Mouse (Mus musculus) G1E (cell line): Measurements from ENCODE around the gene Anln. TPM values are rescaled to one million over a fixed set of nuclear protein-coding genes. Genes with fewer than 3 reads are reported as not detected.
"Not testable (repeated sequence)": the region's sequence is repeated elsewhere in the genome, so short reads cannot be mapped to it uniquely, and the experiment has no call there.

Experiments used
- ATAC-seq: 2 replicates; pipeline ENCODE4 v1.8.0; 2016; ENCODE audit warnings: mild to moderate bottlenecking; ENCODE audit not compliant: insufficient number of reproducible peaks, poor library complexity, low FRiP score, severe bottlenecking; ENCODE audit errors: extremely low read depth
- DNase-seq: peaks from one replicate; pipeline ENCODE4 v3.0.0; 2012; ENCODE audit warnings: low spot score
- H3K27me3 ChIP-seq: 2 replicates; pipeline ENCODE4 v1.6.1; 2012; ENCODE audit warnings: mild to moderate bottlenecking, low read length, inconsistent platforms; ENCODE audit not compliant: insufficient read depth
- H3K36me3 ChIP-seq: replicated peaks from 2 replicates; pipeline ENCODE3; 2012; ENCODE audit warnings: mild to moderate bottlenecking, inconsistent platforms
- H3K4me1 ChIP-seq: 2 replicates; pipeline ENCODE4 v1.6.1; 2012; ENCODE audit warnings: low read depth, low read length, inconsistent platforms, mixed read lengths; ENCODE audit not compliant: insufficient read depth
- H3K4me3 ChIP-seq: 2 replicates; pipeline ENCODE4 v1.5.1; 2012; ENCODE audit warnings: low read depth, mild to moderate bottlenecking, inconsistent platforms, low read length, moderate library complexity, mixed read lengths
- H3K9me3 ChIP-seq: replicated peaks from 2 replicates; pipeline ENCODE4 v1.6.1; 2012; ENCODE audit warnings: inconsistent platforms
- CTCF ChIP-seq: IDR thresholded peaks from 2 replicates; pipeline ENCODE4 v1.5.1; 2012; ENCODE audit warnings: low read depth, low read length, inconsistent platforms, mixed read lengths
- GATA1 ChIP-seq: IDR thresholded peaks from 2 replicates; pipeline ENCODE4 v1.6.1; 2012; ENCODE audit warnings: borderline replicate concordance, low read length, inconsistent platforms, mixed read lengths
- GATA2 ChIP-seq: IDR thresholded peaks from 2 replicates; pipeline ENCODE4 v1.6.1; 2012; ENCODE audit warnings: low read depth, low read length, inconsistent platforms, borderline replicate concordance
- POLR2AphosphoS5 ChIP-seq: IDR thresholded peaks from 2 replicates; pipeline ENCODE4 v1.6.1; 2012; ENCODE audit warnings: low read depth, low read length, inconsistent platforms; ENCODE audit not compliant: insufficient replicate concordance
- TAL1 ChIP-seq: conservative IDR thresholded peaks from 2 replicates; pipeline ENCODE4 v1.6.1; 2012; ENCODE audit warnings: low read depth, low read length, inconsistent platforms, mixed read lengths
- polyA plus RNA-seq: library from polyadenylated mRNA; stranded (reverse); fragments of >175 nt; gene quantifications from 2 replicates; pipeline ENCODE4 v1.2.3, GENCODE M21; 2012
- total RNA-seq, 2 experiments: library from RNA; stranded (forward) in 1 of 2; stranded (reverse) in 1 of 2; fragments of 200-1000 nt in 1 of 2; fragments of >200 nt in 1 of 2; fragmentation: Nextera tagmentation in 1 of 2; gene quantifications; 2 replicates each; pipeline ENCODE4 v1.2.3; 2014 to 2017

Gene Anln
- total and polyA plus RNA-seq, 3 experiments, result 8.7 to 184 (median 62.4) TPM

DNA sequence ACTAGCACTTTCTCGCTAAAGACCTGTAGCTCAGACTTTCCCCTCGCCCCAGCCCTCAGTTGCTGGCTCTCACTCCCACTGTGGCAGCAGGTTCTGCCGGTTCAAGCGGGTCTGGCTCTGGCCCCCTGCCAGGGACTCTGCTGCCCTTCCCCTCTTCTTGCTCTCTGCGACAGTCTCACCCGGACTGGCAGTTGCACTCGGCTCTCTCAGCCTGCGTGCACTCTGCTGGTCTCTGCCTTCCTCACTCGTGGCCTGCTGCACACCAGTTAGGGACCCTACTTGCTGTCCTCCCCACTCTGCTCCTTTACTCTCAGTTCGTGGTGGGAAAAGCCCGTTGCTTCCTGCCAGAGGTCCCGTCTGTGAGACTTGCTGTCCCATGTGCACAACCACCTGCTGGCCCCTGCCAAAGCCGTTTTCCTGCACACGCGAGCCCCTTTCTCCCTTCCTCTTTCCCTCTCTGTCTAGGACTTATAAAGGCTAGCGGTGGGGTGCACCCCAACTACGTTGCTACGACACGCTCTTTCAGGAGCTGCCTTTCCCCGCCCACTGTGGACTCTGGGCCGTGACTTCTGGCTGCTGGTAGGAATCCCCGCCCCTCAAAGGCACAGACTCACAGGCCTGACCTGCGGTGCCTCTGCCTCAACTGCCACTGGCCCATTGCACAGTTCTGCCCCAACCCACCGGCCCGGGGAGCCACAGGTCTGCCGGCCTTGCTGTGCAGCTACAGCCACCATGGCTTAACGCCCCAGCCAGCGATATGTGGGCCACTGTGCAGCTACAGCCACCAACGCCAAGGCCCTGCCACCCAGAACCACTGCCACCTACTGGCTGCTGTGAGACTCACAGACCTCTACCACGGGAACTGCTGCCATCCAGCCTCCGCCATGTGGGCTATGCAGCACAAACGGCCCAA lies 61.3 kb downstream of the Anln start:
- ATAC-seq, result peak; percentile 80
- peak; percentile 75 for DNase-seq
- TF ChIP-seq GATA1 (no peak), CTCF (peak; percentile 87), TAL1 (no peak), POLR2AphosphoS5 (peak; percentile 79; the same call in 1 of the 2 replicates)
- H3K4me3 ChIP-seq, result peak overlapping the region; percentile 74
- H3K9me3 ChIP-seq, result 0 out of 2 replicates have a peak, but pooled peaks cover 2% of the 10 kb centered on the region
- H3K4me1 ChIP-seq, result peaks cover 48% of the 10 kb centered on the region
- peaks cover 30% of the 10 kb centered on the region for H3K36me3 ChIP-seq
- no peaks in the 10 kb centered on the region for H3K27me3 ChIP-seq

GRCm38 (mm10) chr9:22327099-22327474 lies 61.9 kb downstream of the Anln start:
- Histone ChIP-seq H3K36me3 (peaks cover 24% of the 10 kb centered on the region), H3K4me1 (peaks cover 55% of the 10 kb centered on the region), H3K9me3 (0 out of 2 replicates have a peak, but pooled peaks cover 2% of the 10 kb centered on the region), H3K4me3 (peak overlapping the region; percentile 74), H3K27me3 (no peaks in the 10 kb centered on the region)
- TF ChIP-seq TAL1 (no peak), POLR2AphosphoS5 (no peak), CTCF (no peak), GATA2 (no peak), GATA1 (no peak)
- DNase-seq (no peak), ATAC-seq (no peak)

- peaks cover 47% of the 10 kb centered on the region for H3K4me1 ChIP-seq
- ATAC-seq, result no peak
Observed at GRCm38 (mm10) chr9:22324579-22324978, 64.4 kb downstream of the Anln start.

GRCm38 (mm10) chr9:22322381-22323211 lies 66.4 kb downstream of the Anln start:
- Histone ChIP-seq H3K27me3 (no peaks in the 10 kb centered on the region), H3K36me3 (peaks cover 2% of the 10 kb centered on the region), H3K9me3 (peaks cover 10% of the 10 kb centered on the region), H3K4me3 (no peak overlapping the region), H3K4me1 (peaks cover 36% of the 10 kb centered on the region)
- DNase-seq, result no peak
- ATAC-seq, result no peak
- TF ChIP-seq CTCF (no peak), TAL1 (peak; percentile 25; the same call in 1 of the 2 replicates)

More at GRCm38 (mm10) chr9:22324579-22324978, 64.4 kb downstream of the Anln start:
- TF ChIP-seq TAL1 (no peak), CTCF (no peak), GATA1 (no peak), POLR2AphosphoS5 (no peak), GATA2 (no peak)
- H3K4me3 ChIP-seq, result no peak overlapping the region
- no peak for DNase-seq
- 0 out of 2 replicates have a peak, but pooled peaks cover 2% of the 10 kb centered on the region for H3K9me3 ChIP-seq
- peaks cover 9% of the 10 kb centered on the region for H3K36me3 ChIP-seq
- H3K27me3 ChIP-seq, result no peaks in the 10 kb centered on the region

GRCm38 (mm10) chr9:22319109-22319508 lies 69.9 kb downstream of the Anln start:
- H3K9me3 ChIP-seq, result peaks cover 17% of the 10 kb centered on the region
- DNase-seq, result no peak
- TF ChIP-seq CTCF (no peak), GATA2 (no peak), POLR2AphosphoS5 (no peak), GATA1 (no peak), TAL1 (no peak)
- H3K36me3 ChIP-seq, result peaks cover 2% of the 10 kb centered on the region
- peaks cover 20% of the 10 kb centered on the region for H3K4me1 ChIP-seq
- ATAC-seq, result no peak
- H3K4me3 ChIP-seq, result no peak overlapping the region
- H3K27me3 ChIP-seq, result no peaks in the 10 kb centered on the region

- ATAC-seq, DNase-seq, H3K36me3 ChIP-seq, H3K4me3 ChIP-seq, H3K27me3 ChIP-seq, H3K4me1 ChIP-seq: not testable (repeated sequence)
- H3K9me3 ChIP-seq, result peaks cover 28% of the 10 kb centered on the region
Observed at GRCm38 (mm10) chr9:22316047-22316446, 72.9 kb downstream of the Anln start.
